Mouse (Mus musculus): ENCODE results near the gene Alkbh1. TPM values are rescaled to one million over a fixed set of nuclear protein-coding genes. Genes with fewer than 3 reads are reported as not detected.

The Alkbh1 gene
- total and polyA plus RNA-seq, 3 experiments, result 41.4 to 48.9 TPM; not detected in 1

DNA sequence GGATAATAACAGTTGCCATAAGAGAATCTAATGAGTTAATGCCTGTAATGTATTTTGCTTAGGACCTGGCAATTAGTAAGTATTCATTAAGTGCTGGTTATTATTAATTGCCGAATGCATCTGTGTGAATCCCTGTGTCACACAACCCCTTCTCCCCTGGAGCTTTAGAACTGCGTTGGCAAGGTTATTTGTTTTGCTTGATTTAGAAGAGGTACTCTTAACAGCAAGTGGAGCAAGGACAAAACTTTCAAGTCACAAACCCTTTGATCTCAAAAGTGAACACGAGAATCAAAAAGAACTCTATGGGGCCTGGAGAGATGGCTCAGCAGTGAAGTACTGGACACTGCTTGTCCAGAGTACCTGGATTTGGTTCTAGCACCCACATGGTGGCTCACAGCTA, 54.6 kb downstream of the Alkbh1 start (continued):
- TF ChIP-seq ZNF384 (IDR thresholded peaks at IDR 0.05; ENCODE audit: low read depth, low read length) (no peak), MAFK (IDR thresholded peaks at IDR 0.05; ENCODE audit: borderline replicate concordance, low read depth, low read length) (no peak), POLR2AphosphoS2 (IDR thresholded peaks at IDR 0.05; ENCODE audit: low read length) (no peak), POLR2AphosphoS5 (IDR thresholded peaks at IDR 0.05; ENCODE audit: borderline replicate concordance, low read depth, low read length) (no peak), TAL1 (IDR thresholded peaks at IDR 0.05; ENCODE audit: low read length) (no peak)

DNA sequence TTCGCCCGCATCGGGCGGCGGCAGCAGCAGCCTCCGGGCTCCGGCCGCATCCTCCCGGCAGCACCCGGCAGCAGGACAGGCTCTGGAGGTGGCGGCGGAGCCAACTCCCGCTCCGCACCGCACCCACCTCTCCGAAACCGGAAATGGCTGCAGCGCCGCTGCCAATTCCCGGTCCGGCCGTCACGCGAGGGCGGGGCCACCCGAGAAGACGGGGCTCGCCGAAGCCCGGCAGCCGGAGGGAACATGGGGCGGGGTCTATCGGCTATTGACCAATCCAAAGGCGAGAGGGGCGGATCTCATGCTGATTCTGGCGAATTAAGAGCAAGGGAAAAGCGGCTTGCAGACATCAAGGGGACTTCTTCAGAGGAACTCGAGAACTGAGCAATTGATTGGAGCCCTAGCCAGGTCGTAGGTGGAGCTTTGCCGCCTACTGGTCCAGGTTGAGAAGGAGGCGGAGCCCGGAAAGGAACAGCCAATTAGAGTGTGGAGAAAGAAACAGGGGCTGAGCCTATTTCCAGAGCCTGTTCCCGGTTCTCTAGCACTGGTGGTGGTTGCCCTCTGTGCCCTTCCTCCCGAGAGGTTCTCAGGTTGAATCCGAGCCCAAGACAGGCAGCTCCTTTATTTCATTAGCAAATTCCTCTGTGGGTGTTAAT, 55.6 kb downstream of the Alkbh1 start, which contains the start of gene Sptlc2:
Sptlc2 (minus strand) TSS at position 234 of the 653 bp plus-strand sequence.
- Histone ChIP-seq H3K9ac (ENCODE audit: control insufficient read depth, low read depth, low read length, poor library complexity, severe bottlenecking) (peak within 1 kb of the TSS; percentile 91), H3K4me1 (ENCODE audit: control insufficient read depth in 1 of 2, insufficient read depth in 2 of 2, low read length in 2 of 2) (peaks cover 0 to 4% of the 10 kb centered on the region in 2 experiments; a peak in 1 of 4 replicates), H3K79me2 (ENCODE audit: control insufficient read depth, insufficient read depth, low read length, poor library complexity) (peaks cover 23% of the 10 kb centered on the region), H3K36me3 (ENCODE audit: control insufficient read depth in 1 of 2, insufficient read depth in 2 of 2, low read length in 2 of 2) (peaks cover 0 to 10% of the 10 kb centered on the region in 2 experiments; a peak in 3 of 4 replicates), H3K4me3 (ENCODE audit: control insufficient read depth in 1 of 2, insufficient read depth in 1 of 2, low read depth in 2 of 2, low read length in 2 of 2) (peak within 1 kb of the TSS; percentile 94 to 95), H3K9me3 (replicated peaks; ENCODE audit: insufficient read depth, low read length) (no peaks in the 10 kb centered on the region), H3K27me3 (ENCODE audit: control insufficient read depth in 1 of 2, insufficient read depth in 2 of 2, low read length in 2 of 2) (no peaks in the 10 kb centered on the region), H3K27ac (ENCODE audit: control insufficient read depth, low read depth, low read length) (peak within 1 kb of the TSS; percentile 40; the same call in 1 of the 2 replicates)
- DNase-seq (ENCODE audit: low read depth, low spot score), result peak; percentile 99
- TF ChIP-seq HCFC1 (IDR thresholded peaks at IDR 0.05; ENCODE audit: low read depth, low read length), result peak; percentile 81
- no peak for TF ChIP-seq USF2 (IDR thresholded peaks at IDR 0.05; ENCODE audit: borderline replicate concordance in 1 of 2, insufficient read depth in 1 of 2, low read depth in 1 of 2, low read length in 2 of 2)
- no peak for TF ChIP-seq E2F4 (IDR thresholded peaks at IDR 0.05; ENCODE audit: borderline replicate concordance, low read depth, low read length)
- TF ChIP-seq ZMIZ1 (IDR thresholded peaks at IDR 0.05; ENCODE audit: low read depth, low read length), result peak; percentile 20; the same call in 1 of the 2 replicates
- no peak for TF ChIP-seq RCOR1 (IDR thresholded peaks at IDR 0.05; ENCODE audit: low read depth, low read length)
- TF ChIP-seq RAD21 (IDR thresholded peaks at IDR 0.05; ENCODE audit: low read depth, low read length), result no peak
- TF ChIP-seq CTCF (IDR thresholded peaks at IDR 0.05 in 2 of 3, conservative IDR thresholded peaks at IDR 0.05 in 1 of 3; ENCODE audit: control insufficient read depth in 1 of 3, insufficient read depth in 1 of 3, low read depth in 2 of 3, low read length in 3 of 3, poor library complexity in 1 of 3, severe bottlenecking in 1 of 3), result no peak
- TF ChIP-seq KAT2A (conservative IDR thresholded peaks at IDR 0.05; ENCODE audit: low read depth, low read length), result no peak; the same call in 1 of the 2 replicates
- TF ChIP-seq ETS1 (IDR thresholded peaks at IDR 0.05; ENCODE audit: low read depth, low read length), result 0 out of 2 replicates have a peak, but pooled peaks have one; percentile 31
- TF ChIP-seq GATA1 (IDR thresholded peaks at IDR 0.05; ENCODE audit: low read depth, low read length), result no peak
- TF ChIP-seq TCF12 (IDR thresholded peaks at IDR 0.05; ENCODE audit: low read depth, low read length), result 0 out of 2 replicates have a peak, but pooled peaks have one; percentile 39
- TF ChIP-seq MXI1 (IDR thresholded peaks at IDR 0.05; ENCODE audit: low read depth, low read length), result no peak
- no peak for TF ChIP-seq MAFK (IDR thresholded peaks at IDR 0.05; ENCODE audit: borderline replicate concordance, low read depth, low read length)
- TF ChIP-seq NRF1 (IDR thresholded peaks at IDR 0.05; ENCODE audit: insufficient read depth, low read depth, low read length, poor library complexity, severe bottlenecking), result no peak
- peak; percentile 19; the same call in 1 of the 2 replicates for TF ChIP-seq ZNF384 (IDR thresholded peaks at IDR 0.05; ENCODE audit: low read depth, low read length)
- no peak for TF ChIP-seq MAX (IDR thresholded peaks at IDR 0.05; ENCODE audit: low read length)
- peak; percentile 81 for TF ChIP-seq SIN3A (IDR thresholded peaks at IDR 0.05; ENCODE audit: low read length)
- TF ChIP-seq MYB (IDR thresholded peaks at IDR 0.05; ENCODE audit: low read depth, low read length), result no peak
- TF ChIP-seq CHD2 (IDR thresholded peaks at IDR 0.05; ENCODE audit: low read length), result peak; percentile 76
- peak; percentile 63 for TF ChIP-seq NELFE (IDR thresholded peaks at IDR 0.05; ENCODE audit: low read depth, low read length)
- TF ChIP-seq EP300 (IDR thresholded peaks at IDR 0.05; ENCODE audit: low read depth in 1 of 2, low read length in 2 of 2), result no peak
- TF ChIP-seq POLR2AphosphoS5 (IDR thresholded peaks at IDR 0.05; ENCODE audit: borderline replicate concordance, low read depth, low read length), result no peak
- no peak for TF ChIP-seq ZKSCAN1 (IDR thresholded peaks at IDR 0.05; ENCODE audit: low read depth, low read length)
- peak; percentile 84 for TF ChIP-seq ELF1 (IDR thresholded peaks at IDR 0.05; ENCODE audit: low read depth, low read length)
- no peak; the same call in 1 of the 2 replicates for TF ChIP-seq BHLHE40 (IDR thresholded peaks at IDR 0.05; ENCODE audit: borderline replicate concordance, low read depth, low read length)
- TF ChIP-seq MEF2A (IDR thresholded peaks at IDR 0.05; ENCODE audit: extremely low read depth, insufficient replicate concordance, low read depth, low read length, poor library complexity, severe bottlenecking), result no peak
- TF ChIP-seq ZC3H11A (IDR thresholded peaks at IDR 0.05; ENCODE audit: low read depth, low read length), result no peak
- TF ChIP-seq SMC3 (IDR thresholded peaks at IDR 0.05; ENCODE audit: low read depth, low read length), result no peak
- no peak for TF ChIP-seq MYC (IDR thresholded peaks at IDR 0.05; ENCODE audit: low read depth, low read length)
- peak; percentile 86 to 89 for TF ChIP-seq POLR2A (IDR thresholded peaks at IDR 0.05; ENCODE audit: control insufficient read depth in 1 of 2, insufficient read depth in 1 of 2, low read depth in 1 of 2, low read length in 2 of 2, poor library complexity in 1 of 2)
- TF ChIP-seq UBTF (IDR thresholded peaks at IDR 0.05; ENCODE audit: borderline replicate concordance, insufficient read depth, low read depth, low read length), result no peak
